Mouse (Mus musculus) neural tube, embryonic 15.5 days (tissue): ENCODE data around the gene Frmd4b. TPM values are rescaled to one million over a fixed set of nuclear protein-coding genes. Genes with fewer than 3 reads are reported as not detected.

Experiments
- ATAC-seq: fragments of 200-750 bp; cut with Nextera tagmentation; 2 replicates; pipeline ENCODE4 v1.8.0; 2017; ENCODE audit warnings: mild to moderate bottlenecking, moderate TSS enrichment, moderate library complexity; ENCODE audit not compliant: low FRiP score
- H3K27ac ChIP-seq: fragments of 300-500 bp; sonication (generic); replicated peaks from 2 replicates; pipeline ENCODE4 v1.5.1; 2015; ENCODE audit warnings: mild to moderate bottlenecking, inconsistent platforms
- H3K27me3 ChIP-seq: fragments of 300-500 bp; sonication (generic); replicated peaks from 2 replicates; pipeline ENCODE4 v1.6.1; 2015; ENCODE audit warnings: inconsistent platforms
- H3K36me3 ChIP-seq: fragments of 300-500 bp; sonication (generic); 2 replicates; pipeline ENCODE4 v1.6.1; 2015; ENCODE audit warnings: inconsistent platforms
- H3K4me1 ChIP-seq: fragments of 300-500 bp; sonication (generic); 2 replicates; pipeline ENCODE4 v1.6.1; 2015; ENCODE audit warnings: inconsistent platforms
- H3K4me2 ChIP-seq: fragments of 300-500 bp; sonication (generic); 2 replicates; pipeline ENCODE4 v1.6.1; 2015; ENCODE audit warnings: inconsistent platforms, mild to moderate bottlenecking, moderate library complexity
- H3K4me3 ChIP-seq: fragments of 300-500 bp; sonication (generic); replicated peaks from 2 replicates; pipeline ENCODE4 v1.5.1; 2015; ENCODE audit warnings: mild to moderate bottlenecking, inconsistent platforms
- H3K9ac ChIP-seq: fragments of 300-500 bp; sonication (generic); replicated peaks from 2 replicates; pipeline ENCODE4 v1.6.1; 2015; ENCODE audit warnings: mild to moderate bottlenecking, inconsistent platforms
- H3K9me3 ChIP-seq: fragments of 300-500 bp; sonication (generic); replicated peaks from 2 replicates; pipeline ENCODE4 v1.6.1; 2016; ENCODE audit warnings: inconsistent platforms
- WGBS: fragments of 180-500 bp; shearing (Covaris S2); methylation state at CpG from one replicate; pipeline ENCODE4 v1.1.7; 2015; ENCODE audit warnings: mixed read lengths; 5-methylcytosine and 5-hydroxymethylcytosine counted together
- polyA plus RNA-seq: library from polyadenylated mRNA; unstranded; fragments of >200 nt; fragmentation: Nextera tagmentation; extraction: Ambion mirVana; gene quantifications from 2 replicates; pipeline ENCODE4 v1.2.1, GENCODE M21; 2015

Frmd4b gene
- 19.8 and 20.0 TPM in 2 replicates for polyA plus RNA-seq

- H3K9me3 ChIP-seq = no peaks in the 10 kb centered on the region
- H3K36me3 ChIP-seq = no peaks in the 10 kb centered on the region
- peak; percentile 92 for ATAC-seq
- H3K27ac ChIP-seq = peak within 1 kb of the TSS; percentile 94
- H3K4me3 ChIP-seq = peak within 1 kb of the TSS; percentile 83
- peak within 1 kb of the TSS; percentile 75 for H3K4me2 ChIP-seq
- WGBS = under 1% methylated on average over 42 of the region's 42 CpGs
- peak within 1 kb of the TSS; percentile 66 for H3K9ac ChIP-seq
- no peaks in the 10 kb centered on the region for H3K27me3 ChIP-seq
- peaks cover 26% of the 10 kb centered on the region for H3K4me1 ChIP-seq
These were observed at the start of gene Frmd4b for GRCm38 (mm10) chr6:97617266-97617743. Frmd4b (minus strand) TSS chr6:97617541.

- H3K27ac ChIP-seq = no peak overlapping the region
These were observed 49.1 kb upstream of the Frmd4b start for GRCm38 (mm10) chr6:97666417-97666816.

GRCm38 (mm10) chr6:97658921-97659320 lies 41.6 kb upstream of the Frmd4b start:
- H3K36me3 ChIP-seq = no peaks in the 10 kb centered on the region
- no peak overlapping the region for H3K27ac ChIP-seq
- 72% methylated on average over 6 of the region's 6 CpGs for WGBS
- H3K4me3 ChIP-seq = no peak overlapping the region
- H3K27me3 ChIP-seq = no peaks in the 10 kb centered on the region
- H3K4me2 ChIP-seq = no peak overlapping the region
- H3K9ac ChIP-seq = no peak overlapping the region
- ATAC-seq = no peak
- H3K4me1 ChIP-seq = no peaks in the 10 kb centered on the region
- H3K9me3 ChIP-seq = 0 out of 2 replicates have a peak, but pooled peaks cover 4% of the 10 kb centered on the region

More at GRCm38 (mm10) chr6:97666417-97666816, 49.1 kb upstream of the Frmd4b start:
- Histone ChIP-seq H3K27me3 (no peaks in the 10 kb centered on the region), H3K4me3 (no peak overlapping the region), H3K9me3 (no peaks in the 10 kb centered on the region), H3K36me3 (no peaks in the 10 kb centered on the region), H3K4me2 (no peak overlapping the region), H3K9ac (no peak overlapping the region), H3K4me1 (peaks cover 11% of the 10 kb centered on the region)
- no peak for ATAC-seq
- WGBS = 8% methylated on average over 2 of the region's 2 CpGs

- Histone ChIP-seq H3K27ac (no peak overlapping the region), H3K4me3 (no peak overlapping the region), H3K9ac (no peak overlapping the region), H3K27me3 (no peaks in the 10 kb centered on the region), H3K4me1 (no peaks in the 10 kb centered on the region), H3K36me3 (no peaks in the 10 kb centered on the region), H3K4me2 (no peak overlapping the region), H3K9me3 (0 out of 2 replicates have a peak, but pooled peaks cover 4% of the 10 kb centered on the region)
- 83% methylated on average over 3 of the region's 3 CpGs for WGBS
- no peak for ATAC-seq
These were observed 38.6 kb upstream of the Frmd4b start for GRCm38 (mm10) chr6:97655986-97656385.

- Histone ChIP-seq H3K4me1 (no peaks in the 10 kb centered on the region), H3K9me3 (no peaks in the 10 kb centered on the region), H3K4me2 (no peak overlapping the region), H3K36me3 (no peaks in the 10 kb centered on the region), H3K4me3 (no peak overlapping the region), H3K27me3 (no peaks in the 10 kb centered on the region), H3K27ac (no peak overlapping the region), H3K9ac (no peak overlapping the region)
- 95% methylated on average over 14 of the region's 14 CpGs for WGBS
- no peak for ATAC-seq
These were observed 30.2 kb upstream of the Frmd4b start for GRCm38 (mm10) chr6:97647501-97647900.

- no peak overlapping the region for H3K4me2 ChIP-seq
- no peaks in the 10 kb centered on the region for H3K27me3 ChIP-seq
- H3K9ac ChIP-seq = no peak overlapping the region
- H3K27ac ChIP-seq = no peak overlapping the region
- no peak overlapping the region for H3K4me3 ChIP-seq
- H3K4me1 ChIP-seq = peaks cover 7% of the 10 kb centered on the region
- no peaks in the 10 kb centered on the region for H3K9me3 ChIP-seq
- H3K36me3 ChIP-seq = no peaks in the 10 kb centered on the region
- no peak for ATAC-seq
- WGBS = 67% methylated on average over 9 of the region's 9 CpGs
These were observed 6.0 kb upstream of the Frmd4b start for GRCm38 (mm10) chr6:97623330-97623729.

- no peak for ATAC-seq
- Histone ChIP-seq H3K9me3 (no peaks in the 10 kb centered on the region), H3K36me3 (no peaks in the 10 kb centered on the region), H3K9ac (no peak overlapping the region), H3K27ac (no peak overlapping the region), H3K4me2 (no peak overlapping the region), H3K4me1 (peaks cover 9% of the 10 kb centered on the region), H3K4me3 (no peak overlapping the region), H3K27me3 (no peaks in the 10 kb centered on the region)
- WGBS = 45% methylated on average over 5 of the region's 5 CpGs
These were observed 4.9 kb upstream of the Frmd4b start for GRCm38 (mm10) chr6:97622236-97622635.

GRCm38 (mm10) chr6:97617774-97618173 lies 433 bp upstream of the Frmd4b start:
- Histone ChIP-seq H3K4me1 (peaks cover 26% of the 10 kb centered on the region), H3K9ac (peak overlapping the region; percentile 66), H3K36me3 (no peaks in the 10 kb centered on the region), H3K27ac (peak overlapping the region; percentile 94), H3K9me3 (no peaks in the 10 kb centered on the region), H3K27me3 (no peaks in the 10 kb centered on the region), H3K4me3 (peak overlapping the region; percentile 83), H3K4me2 (peak overlapping the region; percentile 75)
- 22% methylated on average over 7 of the region's 7 CpGs for WGBS
- ATAC-seq = no peak

- Histone ChIP-seq H3K36me3 (no peaks in the 10 kb centered on the region), H3K9ac (peak overlapping the region; percentile 66), H3K4me1 (peaks cover 26% of the 10 kb centered on the region), H3K27me3 (no peaks in the 10 kb centered on the region), H3K4me3 (peak overlapping the region; percentile 83), H3K9me3 (no peaks in the 10 kb centered on the region), H3K4me2 (peak overlapping the region; percentile 75), H3K27ac (peak overlapping the region; percentile 94)
- under 1% methylated on average over 40 of the region's 40 CpGs for WGBS
- peak; percentile 83 for ATAC-seq
These were observed 579 bp downstream of the Frmd4b start for GRCm38 (mm10) chr6:97616658-97617265.

- Histone ChIP-seq H3K27me3 (no peaks in the 10 kb centered on the region), H3K27ac (peak overlapping the region; percentile 94), H3K9ac (peak overlapping the region; percentile 66), H3K4me3 (peak overlapping the region; percentile 83), H3K4me1 (peaks cover 27% of the 10 kb centered on the region), H3K9me3 (no peaks in the 10 kb centered on the region), H3K4me2 (peak overlapping the region; percentile 75), H3K36me3 (no peaks in the 10 kb centered on the region)
- WGBS = 2% methylated on average over 16 of the region's 16 CpGs
- ATAC-seq = no peak
These were observed 1.4 kb downstream of the Frmd4b start for GRCm38 (mm10) chr6:97615901-97616461.

GRCm38 (mm10) chr6:97614179-97614578 lies 3.2 kb downstream of the Frmd4b start:
- H3K27ac ChIP-seq = no peak overlapping the region
- H3K36me3 ChIP-seq = no peaks in the 10 kb centered on the region
- H3K4me2 ChIP-seq = peak overlapping the region; percentile 75; the same call in 1 of the 2 replicates
- peaks cover 39% of the 10 kb centered on the region for H3K4me1 ChIP-seq
- no peaks in the 10 kb centered on the region for H3K27me3 ChIP-seq
- no peaks in the 10 kb centered on the region for H3K9me3 ChIP-seq
- H3K4me3 ChIP-seq = no peak overlapping the region
- no peak overlapping the region for H3K9ac ChIP-seq
- ATAC-seq = no peak

- H3K4me2 ChIP-seq = no peak overlapping the region
These were observed 4.5 kb downstream of the Frmd4b start for GRCm38 (mm10) chr6:97612861-97613260.

More at GRCm38 (mm10) chr6:97612861-97613260, 4.5 kb downstream of the Frmd4b start:
- WGBS = 65% methylated on average over 5 of the region's 5 CpGs
- no peak overlapping the region for H3K4me3 ChIP-seq
- ATAC-seq = no peak
- H3K4me1 ChIP-seq = peaks cover 38% of the 10 kb centered on the region
- H3K9me3 ChIP-seq = no peaks in the 10 kb centered on the region
- H3K9ac ChIP-seq = no peak overlapping the region
- H3K27me3 ChIP-seq = no peaks in the 10 kb centered on the region
- H3K36me3 ChIP-seq = no peaks in the 10 kb centered on the region
- H3K27ac ChIP-seq = no peak overlapping the region
